In the genomic region with DNA sequence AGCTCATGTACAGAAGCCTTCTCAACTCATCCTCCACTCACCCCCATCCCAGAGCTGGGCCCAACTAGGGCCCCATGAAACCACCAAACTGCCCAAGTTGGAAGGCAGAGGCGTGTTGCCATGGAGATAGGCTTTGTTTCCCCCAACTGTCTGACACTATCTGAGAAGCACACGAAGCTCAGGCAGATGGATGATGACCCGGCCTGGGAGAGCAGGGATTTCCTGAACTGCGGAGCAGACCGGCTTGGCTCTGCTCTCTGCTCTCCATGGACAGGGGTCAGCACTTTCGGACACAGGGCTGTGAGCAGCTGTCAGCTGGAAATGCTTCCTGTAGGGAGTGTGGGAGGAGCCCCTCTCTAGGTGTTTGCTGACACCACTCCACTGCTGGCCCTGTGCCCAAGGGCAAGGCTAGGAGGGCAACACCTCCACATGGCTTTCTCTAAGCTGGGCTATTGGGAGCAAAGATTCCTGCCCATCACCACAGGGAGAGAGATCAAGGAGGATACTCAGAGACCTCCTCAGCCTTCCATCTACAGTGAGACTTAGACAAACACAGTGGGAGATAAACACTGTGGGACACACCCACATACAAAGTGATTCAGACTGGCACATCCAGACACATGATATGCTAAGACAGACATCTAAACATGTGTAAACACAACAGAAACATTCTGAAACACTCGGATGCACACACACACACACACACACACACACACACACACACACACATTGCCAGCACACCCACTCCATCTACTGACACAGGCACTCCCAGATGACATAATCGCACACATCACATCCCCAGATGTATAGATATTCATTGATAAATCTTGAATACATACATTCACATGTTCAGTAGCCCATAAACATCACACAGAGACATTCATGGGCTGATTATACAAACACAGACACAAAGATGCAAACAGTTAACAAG, we compare ENCODE assay signal across 8 mouse cellular contexts. TPM values are rescaled to one million over a fixed set of nuclear protein-coding genes. Genes with fewer than 3 reads are reported as not detected.
A peak's percentile ranks its signal among the peaks of the same experiment; 100 is the strongest.
DNase-seq lines count a peak whose midpoint lies in the region; ATAC-seq and TF ChIP-seq lines count a peak whose summit lies in the region.

No protein-coding gene starts in this region.

- H3K36me3 ChIP-seq in forebrain, embryonic 12.5 days (replicated peaks) = no peaks in the 10 kb centered on the region
- H3K36me3 ChIP-seq in forebrain, embryonic 16.5 days (ENCODE audit: control insufficient read depth, insufficient read depth) = no peaks in the 10 kb centered on the region
- no peaks in the 10 kb centered on the region for H3K36me3 ChIP-seq in liver, embryonic 14.5 days (replicated peaks; ENCODE audit: control insufficient read depth, insufficient read depth, low read depth)
- no peaks in the 10 kb centered on the region for H3K36me3 ChIP-seq in stomach, embryonic 16.5 days (ENCODE audit: control insufficient read depth, insufficient read depth, low read length)

- ATAC-seq in forebrain, embryonic 12.5 days (ENCODE audit: low FRiP score) = no peak
- no peak for ATAC-seq in forebrain, embryonic 16.5 days
- peak; percentile 78 for ATAC-seq in liver, embryonic 14.5 days (ENCODE audit: insufficient read depth)
- ATAC-seq in stomach, embryonic 16.5 days (ENCODE audit: insufficient read depth, low FRiP score) = peak; percentile 75

- peaks cover 9% of the 10 kb centered on the region for H3K27me3 ChIP-seq in forebrain, embryonic 12.5 days
- H3K27me3 ChIP-seq in forebrain, embryonic 16.5 days (replicated peaks; ENCODE audit: control insufficient read depth, insufficient read depth, low read length) = no peaks in the 10 kb centered on the region
- H3K27me3 ChIP-seq in liver, embryonic 14.5 days (ENCODE audit: control insufficient read depth, insufficient read depth, low read length) = no peaks in the 10 kb centered on the region; the same call in 1 of the 2 replicates
- no peaks in the 10 kb centered on the region for H3K27me3 ChIP-seq in stomach, embryonic 16.5 days (ENCODE audit: control insufficient read depth, insufficient read depth, low read length)

- H3K4me1 ChIP-seq in forebrain, embryonic 12.5 days = peaks cover 36% of the 10 kb centered on the region
- H3K4me1 ChIP-seq in forebrain, embryonic 16.5 days (replicated peaks; ENCODE audit: control insufficient read depth, insufficient read depth, low read length) = no peaks in the 10 kb centered on the region; the same call in 1 of the 2 replicates
- peaks cover 12 to 18% of the 10 kb centered on the region in 2 experiments for H3K4me1 ChIP-seq in liver, embryonic 14.5 days (replicated peaks; ENCODE audit: control insufficient read depth in 2 of 2, insufficient read depth in 2 of 2, low read length in 1 of 2)
- H3K4me1 ChIP-seq in stomach, embryonic 16.5 days (ENCODE audit: control insufficient read depth, insufficient read depth, low read length) = peaks cover 27% of the 10 kb centered on the region

- DNase-seq in brain, adult 2 months (ENCODE audit: low read depth, low spot score) = peak; percentile 59
- DNase-seq in heart, postnatal 14 days = peak; percentile 53 to 56
- DNase-seq in liver, embryonic 14.5 days (ENCODE audit: low read depth in 3 of 3, low spot score in 3 of 3) = peak; percentile 60 to 78 (median 61)
- no peak for DNase-seq in thymus, postnatal 10 days (ENCODE audit: low spot score in 2 of 2)
- DNase-seq in layer of hippocampus, adult 2 months (ENCODE audit: low spot score in 2 of 2) = no peak

- peak overlapping the region; percentile 17; the same call in 1 of the 2 replicates for H3K9ac ChIP-seq in forebrain, embryonic 12.5 days
- no peak overlapping the region for H3K9ac ChIP-seq in forebrain, embryonic 16.5 days (replicated peaks; ENCODE audit: low read depth, low read length)
- no peak overlapping the region for H3K9ac ChIP-seq in liver, embryonic 14.5 days (replicated peaks)
- H3K9ac ChIP-seq in stomach, embryonic 16.5 days (ENCODE audit: low read length) = peak overlapping the region; percentile 33; the same call in 1 of the 2 replicates

- peak; percentile 71 for TF ChIP-seq EP300 in liver, embryonic 14.5 days (IDR thresholded peaks at IDR 0.05; ENCODE audit: low read depth)

- intact Hi-C loops in heart, postnatal 14 days (cut with DNase I) = no loop called here

- H3K9me3 ChIP-seq in forebrain, embryonic 12.5 days = no peaks in the 10 kb centered on the region
- H3K9me3 ChIP-seq in forebrain, embryonic 16.5 days (ENCODE audit: control insufficient read depth, low read length) = no peaks in the 10 kb centered on the region
- no peaks in the 10 kb centered on the region for H3K9me3 ChIP-seq in liver, embryonic 14.5 days (ENCODE audit: control insufficient read depth, low read length)
- H3K9me3 ChIP-seq in stomach, embryonic 16.5 days (replicated peaks; ENCODE audit: control insufficient read depth, low read length) = no peaks in the 10 kb centered on the region

- no peak for TF ChIP-seq CTCF in liver, embryonic 14.5 days (IDR thresholded peaks at IDR 0.05; ENCODE audit: low read depth)
- no peak for TF ChIP-seq CTCF in layer of hippocampus, adult 2 months (conservative IDR thresholded peaks at IDR 0.05)

- 39% methylated on average over 8 of the region's 8 CpGs for WGBS in forebrain, embryonic 12.5 days
- 28% methylated on average over 8 of the region's 8 CpGs for WGBS in forebrain, embryonic 16.5 days
- WGBS in liver, embryonic 14.5 days (ENCODE audit: insufficient replicate concordance) = 15% methylated on average over 8 of the region's 8 CpGs
- WGBS in stomach, embryonic 16.5 days = 26% methylated on average over 8 of the region's 8 CpGs

- no peak overlapping the region for H3K4me2 ChIP-seq in forebrain, embryonic 12.5 days
- no peak overlapping the region for H3K4me2 ChIP-seq in forebrain, embryonic 16.5 days (ENCODE audit: low read length)
- peak overlapping the region; percentile 3; the same call in 1 of the 2 replicates for H3K4me2 ChIP-seq in liver, embryonic 14.5 days (ENCODE audit: low read depth)
- 0 out of 2 replicates have a peak overlapping the region, but pooled peaks have one; percentile 10 for H3K4me2 ChIP-seq in stomach, embryonic 16.5 days (ENCODE audit: low read depth, low read length)

- no peak overlapping the region for H3K27ac ChIP-seq in forebrain, embryonic 12.5 days
- no peak overlapping the region for H3K27ac ChIP-seq in forebrain, embryonic 16.5 days (ENCODE audit: low read length)
- H3K27ac ChIP-seq in liver, embryonic 14.5 days = no peak overlapping the region
- H3K27ac ChIP-seq in stomach, embryonic 16.5 days (ENCODE audit: low read length) = peak overlapping the region; percentile 72
- no peak overlapping the region for H3K27ac ChIP-seq in layer of hippocampus, adult 2 months

- H3K4me3 ChIP-seq in forebrain, embryonic 12.5 days (replicated peaks) = no peak overlapping the region
- no peak overlapping the region for H3K4me3 ChIP-seq in forebrain, embryonic 16.5 days (replicated peaks; ENCODE audit: low read length)
- no peak overlapping the region for H3K4me3 ChIP-seq in liver, embryonic 14.5 days (ENCODE audit: insufficient read depth in 1 of 2, low read depth in 2 of 2, low read length in 2 of 2)
- H3K4me3 ChIP-seq in stomach, embryonic 16.5 days (replicated peaks; ENCODE audit: low read length) = no peak overlapping the region
- H3K4me3 ChIP-seq in layer of hippocampus, adult 2 months = no peak overlapping the region

RNA-seq across cellular contexts. Expression of a gene that starts 4.5 kb away (rescaled TPM):
- 4.4 and 4.7 TPM in 2 replicates for polyA plus RNA-seq in forebrain, embryonic 12.5 days (2016; fragmentation: Nextera tagmentation; extraction: Ambion mirVana)
- polyA plus RNA-seq in forebrain, embryonic 16.5 days (2015; fragmentation: Nextera tagmentation; extraction: Ambion mirVana) = 3.8 and 4.7 TPM in 2 replicates
- 1 to 10 TPM; 4.8 to 5.7 TPM for total RNA-seq in heart, postnatal 14 days (2021)
- polyA plus RNA-seq in liver, embryonic 14.5 days (2012; rRNA removed) = 1.2 and 1.5 TPM in 2 replicates
- polyA plus RNA-seq in liver, embryonic 14.5 days (2014; fragmentation: Nextera tagmentation; extraction: Ambion mirVana) = 0.74 and 0.91 TPM in 2 replicates
- 8.2 and 8.5 TPM in 2 replicates for polyA plus RNA-seq in stomach, embryonic 16.5 days (2015; fragmentation: Nextera tagmentation; extraction: Ambion mirVana)
- 1 to 10 TPM; 6.7 to 7.4 TPM for total RNA-seq in layer of hippocampus, adult 2 months (2021)

RNA-seq across cellular contexts. Expression of a gene that starts 30.7 kb away (rescaled TPM):
- polyA plus RNA-seq in forebrain, embryonic 12.5 days (2016; fragmentation: Nextera tagmentation; extraction: Ambion mirVana) = 0.29 and 0.40 TPM in 2 replicates
- 0.31 and 0.38 TPM in 2 replicates for polyA plus RNA-seq in forebrain, embryonic 16.5 days (2015; fragmentation: Nextera tagmentation; extraction: Ambion mirVana)
- total RNA-seq in heart, postnatal 14 days (2021) = 10 to 100 TPM; 11.4 to 12.5 TPM
- 0.01 and 0.03 TPM in 2 replicates for polyA plus RNA-seq in liver, embryonic 14.5 days (2012; rRNA removed)
- polyA plus RNA-seq in liver, embryonic 14.5 days (2014; fragmentation: Nextera tagmentation; extraction: Ambion mirVana) = 0.08 TPM in 1 of 2 replicates, not detected in the other
- 3.0 and 3.9 TPM in 2 replicates for polyA plus RNA-seq in stomach, embryonic 16.5 days (2015; fragmentation: Nextera tagmentation; extraction: Ambion mirVana)
- 1 to 10 TPM in 1 of 2 experiments, under 1 TPM in 1; 0.98 to 1.1 TPM for total RNA-seq in layer of hippocampus, adult 2 months (2021)

Comparison
In these comparisons a context has a peak if more than half of its experiments do, and no peak if none do; other contexts are left out.
1. H3K9ac ChIP-seq: peak in forebrain, embryonic 12.5 days (single experiment) and stomach, embryonic 16.5 days (single experiment); none in forebrain, embryonic 16.5 days (single experiment) and liver, embryonic 14.5 days (single experiment).
2. ATAC-seq: peak in liver, embryonic 14.5 days (single experiment) and stomach, embryonic 16.5 days (single experiment); none in forebrain, embryonic 12.5 days (single experiment) and forebrain, embryonic 16.5 days (single experiment).
3. H3K4me2 ChIP-seq: peak in liver, embryonic 14.5 days (single experiment) and stomach, embryonic 16.5 days (single experiment); none in forebrain, embryonic 12.5 days (single experiment) and forebrain, embryonic 16.5 days (single experiment).
4. DNase-seq: peak in brain, adult 2 months (single experiment), heart, postnatal 14 days (2 of 2) and liver, embryonic 14.5 days (3 of 3); none in thymus, postnatal 10 days (0 of 2) and layer of hippocampus, adult 2 months (0 of 2).